Mouse (Mus musculus) forelimb bud, embryonic 11.5 days (tissue): Measurements from ENCODE around the gene R3hdm2.

Experiments used
- DNase-seq: peaks from one replicate; pipeline ENCODE4 v3.0.0-alpha.2; 2012; ENCODE audit warnings: low read depth, low spot score

Gene R3hdm2

DNA sequence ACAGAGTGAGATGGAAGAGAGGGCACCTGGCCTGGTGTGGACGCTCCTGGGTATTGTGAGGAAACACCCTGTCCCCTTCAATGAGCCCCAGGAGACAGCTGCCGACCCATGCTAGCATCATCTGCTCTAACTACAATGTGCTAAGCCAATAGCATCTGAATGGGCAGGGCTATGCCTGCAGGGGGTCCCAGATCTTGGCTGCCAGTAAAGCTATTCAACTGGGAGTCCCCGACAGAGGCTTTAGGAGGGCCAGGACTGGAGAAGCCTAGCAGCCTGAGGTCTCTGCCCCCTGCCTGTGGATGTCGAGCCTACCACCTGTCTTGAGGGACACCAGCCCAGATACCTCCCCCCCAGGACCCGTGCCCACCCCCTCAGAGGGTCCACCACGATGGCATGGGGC, 162.6 kb downstream of the R3hdm2 start:
- DNase-seq = no peak

DNA sequence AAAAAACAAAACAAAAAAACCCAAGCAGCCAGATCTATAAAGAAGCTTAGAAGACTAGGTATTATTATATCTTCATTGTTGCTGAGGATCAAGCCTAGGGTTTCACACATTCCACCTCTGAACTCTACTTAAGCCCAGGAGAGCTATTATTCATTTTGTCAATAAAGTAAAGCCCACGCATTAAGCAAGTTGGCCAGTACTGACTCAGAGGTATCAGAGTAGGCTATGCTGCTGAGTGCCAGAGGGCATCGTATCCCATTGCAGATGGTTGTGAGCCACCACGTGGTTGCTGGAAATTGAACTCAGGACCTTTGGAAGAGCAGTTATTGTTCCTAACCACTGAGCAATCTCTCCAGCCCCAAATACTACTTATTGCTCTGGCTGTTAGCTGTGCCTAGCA, 163.8 kb downstream of the R3hdm2 start:
- no peak for DNase-seq

DNA sequence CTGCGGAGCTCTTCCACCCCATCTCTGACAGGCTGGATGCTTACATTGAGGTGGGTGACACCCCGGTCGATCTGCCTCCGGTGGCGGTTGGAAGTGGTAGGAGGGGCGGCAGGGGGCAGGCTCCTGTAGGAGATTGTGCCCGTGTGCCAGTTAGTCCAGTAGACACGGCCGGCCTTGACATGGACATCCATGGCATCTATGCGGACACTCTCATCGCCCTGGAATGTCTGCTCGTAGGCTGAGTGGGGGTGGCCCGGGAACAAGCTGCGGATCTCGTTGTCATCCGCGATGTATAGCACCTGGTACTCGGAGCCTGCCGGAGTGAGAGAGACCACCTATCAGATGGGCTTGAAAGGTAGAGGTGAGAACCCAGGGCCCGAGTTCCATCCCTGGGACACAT, 164.2 kb downstream of the R3hdm2 start:
- no peak for DNase-seq

DNA sequence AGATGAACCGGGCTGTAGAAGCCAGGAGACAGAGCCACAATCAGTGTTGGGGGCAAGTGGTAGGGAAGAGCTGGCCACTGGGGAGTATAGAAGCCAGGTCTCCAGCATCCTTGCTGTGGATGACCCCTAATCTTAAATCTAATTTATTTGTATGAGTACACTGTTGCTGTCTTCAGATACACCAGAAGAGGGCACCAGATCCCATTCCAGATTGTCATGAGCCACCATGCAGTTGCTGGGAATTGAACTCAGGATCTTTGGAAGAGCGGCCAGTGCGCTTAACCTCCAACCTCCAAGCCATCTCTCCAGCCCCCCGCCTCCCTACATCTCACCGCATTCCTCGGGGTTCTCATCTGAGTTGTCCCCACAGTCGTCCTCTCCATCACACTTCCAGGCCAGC, 166.4 kb downstream of the R3hdm2 start:
- DNase-seq = no peak

DNA sequence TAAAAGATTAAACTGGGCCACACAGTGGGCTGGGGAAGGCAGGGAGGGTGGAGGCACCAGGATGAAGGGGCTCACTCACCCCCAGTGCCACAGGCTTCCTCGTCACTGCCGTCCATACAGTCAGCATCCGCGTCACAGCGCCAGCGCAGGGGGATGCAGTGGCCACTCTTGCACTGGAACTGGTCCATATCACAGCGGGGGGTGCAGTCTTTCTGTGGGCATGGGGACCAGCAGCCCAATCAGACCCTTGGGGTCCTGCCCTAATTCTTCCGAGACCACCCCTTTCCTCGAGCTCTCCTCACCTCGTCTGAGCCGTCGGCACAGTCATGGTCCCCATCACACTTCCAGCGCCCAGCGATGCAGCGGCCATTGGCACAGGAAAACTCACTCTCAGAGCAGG, 168.1 kb downstream of the R3hdm2 start:
- DNase-seq = no peak
